Mouse (Mus musculus): ENCODE measurements around the gene Fbxo3.
"Not testable (repeated sequence)": the region's sequence is repeated elsewhere in the genome, so short reads cannot be mapped to it uniquely, and the experiment has no call there.

The Fbxo3 gene

GRCm38 (mm10) chr2:104097396-104097795 is 69.9 kb downstream of the Fbxo3 start:
- DNase-seq (ENCODE audit: low spot score) = not testable (repeated sequence)

- DNase-seq (ENCODE audit: low spot score) = peak; percentile 52
These were observed 71.2 kb downstream of the Fbxo3 start for GRCm38 (mm10) chr2:104098529-104099230.

- DNase-seq (ENCODE audit: low spot score) = no peak
These were observed 71.7 kb downstream of the Fbxo3 start for GRCm38 (mm10) chr2:104099231-104099585.

- no peak for DNase-seq (ENCODE audit: low spot score)
These were observed 72.4 kb downstream of the Fbxo3 start for GRCm38 (mm10) chr2:104099946-104100345.

GRCm38 (mm10) chr2:104104800-104105199 is 77.3 kb downstream of the Fbxo3 start:
- DNase-seq (ENCODE audit: low spot score) = no peak

- DNase-seq (ENCODE audit: low spot score) = not testable (repeated sequence)
These were observed 81.5 kb downstream of the Fbxo3 start for GRCm38 (mm10) chr2:104109021-104109420.

GRCm38 (mm10) chr2:104109528-104109927 is 82.0 kb downstream of the Fbxo3 start:
- DNase-seq (ENCODE audit: low spot score) = no peak

- no peak for DNase-seq (ENCODE audit: low spot score)
These were observed 82.5 kb downstream of the Fbxo3 start for GRCm38 (mm10) chr2:104110031-104110430.

GRCm38 (mm10) chr2:104111170-104111797 is 83.8 kb downstream of the Fbxo3 start:
- not testable (repeated sequence) for DNase-seq (ENCODE audit: low spot score)
